Mouse (Mus musculus): ENCODE data around the gene Tpp1.

DNA sequence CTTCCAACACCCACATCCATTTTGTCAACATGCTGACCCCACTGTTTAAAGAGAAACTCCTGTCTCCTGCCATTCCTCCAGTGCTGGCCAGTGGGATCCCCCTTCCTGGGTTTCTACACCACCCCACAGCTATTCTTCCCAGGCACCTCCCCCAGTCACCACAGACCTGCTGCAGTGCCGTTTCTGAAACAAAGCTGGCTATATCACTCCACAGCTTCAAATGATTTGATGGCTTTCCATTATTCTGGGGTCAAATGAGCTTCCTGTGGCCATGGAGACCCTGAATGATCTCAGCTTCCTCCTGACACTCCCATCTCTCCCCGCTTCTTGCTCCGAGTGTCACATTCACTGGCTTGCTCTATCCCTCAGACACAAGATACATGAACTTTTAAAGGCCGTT is 32.5 kb upstream of the Tpp1 start:
- TF ChIP-seq ZC3H11A (IDR thresholded peaks at IDR 0.05; ENCODE audit: borderline replicate concordance, low read depth, low read length) (no peak), ZNF384 (IDR thresholded peaks at IDR 0.05; ENCODE audit: low read depth, low read length) (no peak), MAFK (IDR thresholded peaks at IDR 0.05; ENCODE audit: insufficient read depth, low read depth, low read length) (no peak), HCFC1 (IDR thresholded peaks at IDR 0.05; ENCODE audit: borderline replicate concordance, insufficient read depth, low read length) (no peak)
